Mouse (Mus musculus) layer of hippocampus, postnatal 14 days (tissue): ENCODE measurements at regions not wholly inside any gene's neighbourhood (a gene's known extent, or its start where the extent isn't known, plus 50 kb on each side); places are given as distances from the start of the nearest gene placed in this dataset.
A peak's percentile ranks its signal among the peaks of the same experiment; 100 is the strongest.
"Not testable (repeated sequence)": the region's sequence is repeated elsewhere in the genome, so short reads cannot be mapped to it uniquely, and the experiment has no call there.

Experiments
- DNase-seq, 2 experiments: peaks; one replicate each; pipeline ENCODE4 v3.0.0; 2021 to 2022; ENCODE audit warnings: low spot score in 2 of 2, mixed read lengths in 1 of 2

- DNase-seq = no peak
Measured at GRCm38 (mm10) chr10:119146342-119146741, 93.5 kb downstream of the Cand1 start.

GRCm38 (mm10) chr10:119142866-119143265 is 97.0 kb downstream of the Cand1 start:
- no peak for DNase-seq

GRCm38 (mm10) chr10:119142307-119142706 is 97.5 kb downstream of the Cand1 start:
- DNase-seq = peak in 1 of 2 experiments; percentile 26

- DNase-seq = no peak
Measured at GRCm38 (mm10) chr10:119138237-119138636, 101.6 kb downstream of the Cand1 start.

GRCm38 (mm10) chr10:119135489-119135924 is 104.3 kb downstream of the Cand1 start:
- DNase-seq = no peak

GRCm38 (mm10) chr10:119134797-119135488 is 104.9 kb downstream of the Cand1 start:
- DNase-seq = no peak

GRCm38 (mm10) chr10:119131977-119132376 is 107.9 kb downstream of the Cand1 start:
- DNase-seq = no peak

GRCm38 (mm10) chr10:119130676-119131075 is 109.2 kb downstream of the Cand1 start:
- DNase-seq = no peak

- no peak for DNase-seq
Measured at GRCm38 (mm10) chr10:119128035-119128434, 111.8 kb downstream of the Cand1 start.

GRCm38 (mm10) chr10:119123517-119123916 is 116.3 kb downstream of the Cand1 start:
- no peak for DNase-seq

GRCm38 (mm10) chr10:119122347-119122746 is 117.5 kb downstream of the Cand1 start:
- no peak for DNase-seq

- DNase-seq = no peak
Measured at GRCm38 (mm10) chr10:119121575-119121974, 118.3 kb downstream of the Cand1 start.

GRCm38 (mm10) chr10:119116843-119117390 is 122.9 kb downstream of the Cand1 start:
- no peak for DNase-seq

GRCm38 (mm10) chr10:119115200-119115599 is 124.7 kb downstream of the Cand1 start:
- DNase-seq = not testable (repeated sequence)

GRCm38 (mm10) chr10:119114653-119115052 is 125.2 kb downstream of the Cand1 start:
- DNase-seq = peak in 1 of 2 experiments; percentile 5

- DNase-seq = no peak
Measured at GRCm38 (mm10) chr10:119111886-119112285, 128.0 kb downstream of the Cand1 start.

GRCm38 (mm10) chr10:119111409-119111808 is 128.4 kb downstream of the Cand1 start:
- DNase-seq = no peak

- DNase-seq = no peak
Measured at GRCm38 (mm10) chr10:119110614-119111013, 129.2 kb downstream of the Cand1 start.

- no peak for DNase-seq
Measured at GRCm38 (mm10) chr10:119109207-119109606, 130.6 kb downstream of the Cand1 start.

- no peak for DNase-seq
Measured at GRCm38 (mm10) chr10:119107728-119108127, 132.1 kb downstream of the Cand1 start.

- no peak for DNase-seq
Measured at GRCm38 (mm10) chr10:119106105-119106504, 133.8 kb downstream of the Cand1 start.

GRCm38 (mm10) chr10:119105279-119105881 is 134.5 kb downstream of the Cand1 start:
- DNase-seq = no peak
